Mouse (Mus musculus) embryonic facial prominence, embryonic 11.5 days (tissue): ENCODE data around the gene Dnajc11. TPM values are rescaled to one million over a fixed set of nuclear protein-coding genes. Genes with fewer than 3 reads are reported as not detected.

ENCODE experiments used
- ATAC-seq: fragments of 200-750 bp; cut with Nextera tagmentation; replicated peaks from 2 replicates; pipeline ENCODE4 v1.8.0; 2017; ENCODE audit warnings: low read depth; ENCODE audit not compliant: insufficient number of reproducible peaks, low FRiP score, low TSS enrichment
- DNase-seq: peaks from one replicate; pipeline ENCODE4 v3.0.0-alpha.2; 2015; ENCODE audit warnings: low spot score
- H3K27ac ChIP-seq: fragments of 300-500 bp; sonication (generic); replicated peaks from 2 replicates; pipeline ENCODE4 v1.5.1; 2014; ENCODE audit warnings: mild to moderate bottlenecking, low read depth, low read length, control low read depth
- H3K27me3 ChIP-seq: fragments of 300-500 bp; sonication (generic); 2 replicates; pipeline ENCODE4 v1.6.1; 2014; ENCODE audit warnings: mild to moderate bottlenecking, low read length, moderate library complexity, mixed read lengths; ENCODE audit not compliant: control insufficient read depth, insufficient read depth
- H3K36me3 ChIP-seq: fragments of 300-500 bp; sonication (generic); replicated peaks from 2 replicates; pipeline ENCODE4 v1.6.1; 2014; ENCODE audit warnings: low read depth, mild to moderate bottlenecking, low read length, moderate library complexity, mixed read lengths; ENCODE audit not compliant: control insufficient read depth, insufficient read depth
- H3K4me1 ChIP-seq: fragments of 300-500 bp; sonication (generic); 2 replicates; pipeline ENCODE4 v1.6.1; 2014; ENCODE audit warnings: low read length, mixed read lengths; ENCODE audit not compliant: control insufficient read depth, insufficient read depth
- H3K4me2 ChIP-seq: fragments of 300-500 bp; sonication (generic); 2 replicates; pipeline ENCODE4 v1.6.1; 2014; ENCODE audit warnings: low read depth, mild to moderate bottlenecking, control low read depth, low read length, moderate library complexity
- H3K4me3 ChIP-seq: fragments of 300-500 bp; sonication (generic); 2 replicates; pipeline ENCODE4 v1.5.1; 2014; ENCODE audit warnings: low read depth, low read length, control low read depth
- H3K9ac ChIP-seq: fragments of 300-500 bp; sonication (generic); replicated peaks from 2 replicates; pipeline ENCODE4 v1.6.1; 2014; ENCODE audit warnings: mild to moderate bottlenecking, control low read depth, low read length
- H3K9me3 ChIP-seq: fragments of 300-500 bp; sonication (generic); replicated peaks from 2 replicates; pipeline ENCODE4 v1.6.1; 2016; ENCODE audit warnings: mild to moderate bottlenecking, low read length, inconsistent platforms, mixed read lengths; ENCODE audit not compliant: control insufficient read depth
- WGBS: fragments of 180-500 bp; shearing (Covaris S2); extraction: QIAGEN DNeasy Blood & Tissue Kit; methylation state at CpG from one replicate; pipeline ENCODE4 v1.1.7; 2014; 5-methylcytosine and 5-hydroxymethylcytosine counted together
- polyA plus RNA-seq: library from polyadenylated mRNA; unstranded; fragments of >200 nt; fragmentation: Nextera tagmentation; extraction: Ambion mirVana; gene quantifications from 2 replicates; pipeline ENCODE4 v1.2.1, GENCODE M21; 2014

The Dnajc11 gene
- polyA plus RNA-seq, 1 experiment from 2014 or later: 75.0 TPM

GRCm38 (mm10) chr4:152000906-152001305 lies 67.4 kb downstream of the Dnajc11 start:
- WGBS: 47% methylated on average over 4 of the region's 4 CpGs

DNA sequence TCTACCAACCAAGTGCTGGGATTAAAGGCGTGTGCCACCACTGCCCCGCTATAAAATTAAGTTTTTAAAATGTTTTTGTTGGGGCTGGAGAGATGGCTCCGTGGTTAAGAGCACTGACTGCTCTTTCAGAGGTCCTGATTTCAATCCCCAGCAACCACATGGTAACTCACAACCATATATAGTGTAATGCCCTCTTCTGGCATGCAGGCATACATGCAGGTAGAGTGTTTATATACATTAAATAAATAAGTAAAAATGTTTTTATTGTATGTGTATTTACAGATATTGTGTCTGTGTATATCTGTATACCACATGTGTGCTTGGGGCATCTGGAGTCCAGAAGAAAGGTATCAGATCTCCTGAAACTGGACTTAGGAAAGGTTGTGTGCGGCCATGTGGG lies 67.8 kb downstream of the Dnajc11 start:
- H3K9me3 ChIP-seq: no peaks in the 10 kb centered on the region
- H3K27me3 ChIP-seq: no peaks in the 10 kb centered on the region
- no peak for ATAC-seq
- no peaks in the 10 kb centered on the region for H3K36me3 ChIP-seq
- WGBS: 69% methylated on average over 4 of the region's 4 CpGs
- H3K4me2 ChIP-seq: no peak overlapping the region
- no peak overlapping the region for H3K27ac ChIP-seq
- no peak for DNase-seq
- no peak overlapping the region for H3K9ac ChIP-seq
- H3K4me1 ChIP-seq: no peaks in the 10 kb centered on the region
- H3K4me3 ChIP-seq: no peak overlapping the region

More at GRCm38 (mm10) chr4:152000906-152001305, 67.4 kb downstream of the Dnajc11 start:
- Histone ChIP-seq H3K27me3 (no peaks in the 10 kb centered on the region), H3K9ac (no peak overlapping the region), H3K9me3 (no peaks in the 10 kb centered on the region), H3K4me3 (no peak overlapping the region), H3K4me2 (no peak overlapping the region), H3K4me1 (no peaks in the 10 kb centered on the region), H3K36me3 (no peaks in the 10 kb centered on the region), H3K27ac (no peak overlapping the region)
- no peak for DNase-seq
- no peak for ATAC-seq

DNA sequence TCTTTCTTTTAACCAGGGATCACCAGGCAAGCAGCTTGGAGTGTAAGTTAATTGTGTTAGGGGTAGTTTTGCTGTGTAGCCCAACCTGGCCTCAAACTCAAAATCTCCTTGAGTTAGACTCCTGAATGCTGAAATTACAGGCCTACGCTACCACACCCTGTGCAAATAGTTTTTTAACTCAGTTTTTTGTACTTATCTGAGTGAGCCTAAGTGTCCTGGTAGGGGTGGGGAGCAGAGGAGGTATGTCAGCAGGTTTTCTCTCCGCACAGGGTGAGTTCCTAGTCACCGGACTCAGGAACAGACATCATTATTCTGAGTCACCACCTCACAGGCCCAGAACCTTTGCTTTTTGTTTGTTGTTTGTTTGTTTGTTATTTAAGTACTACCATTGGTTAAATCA lies 68.6 kb downstream of the Dnajc11 start:
- H3K27me3 ChIP-seq: no peaks in the 10 kb centered on the region
- no peaks in the 10 kb centered on the region for H3K9me3 ChIP-seq
- ATAC-seq (no peak), DNase-seq (no peak)
- no peaks in the 10 kb centered on the region for H3K4me1 ChIP-seq
- no peak overlapping the region for H3K4me2 ChIP-seq
- no peak overlapping the region for H3K9ac ChIP-seq
- H3K27ac ChIP-seq: no peak overlapping the region
- H3K36me3 ChIP-seq: no peaks in the 10 kb centered on the region
- WGBS: 91% methylated on average over 3 of the region's 3 CpGs
- H3K4me3 ChIP-seq: no peak overlapping the region

DNA sequence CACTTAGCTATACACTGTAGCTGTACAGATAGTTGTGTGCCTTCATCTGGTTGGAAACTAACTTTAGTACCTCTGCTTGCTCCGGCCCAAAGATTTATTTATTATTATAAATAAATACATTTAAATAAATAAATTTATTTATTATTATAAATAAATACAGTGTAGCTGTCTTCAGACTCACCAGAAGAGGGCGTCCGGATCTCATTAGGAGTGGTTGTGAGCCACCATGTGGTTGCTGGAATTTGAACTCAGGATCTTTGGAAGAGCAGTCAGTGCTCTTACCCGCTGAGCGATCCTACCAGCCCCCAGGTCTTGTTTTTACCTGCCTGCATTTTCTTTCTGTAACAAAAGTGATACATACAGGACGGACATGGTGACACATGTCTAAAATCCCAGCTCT lies 72.6 kb downstream of the Dnajc11 start:
- no peak overlapping the region for H3K4me2 ChIP-seq
- H3K36me3 ChIP-seq: no peaks in the 10 kb centered on the region
- H3K4me3 ChIP-seq: no peak overlapping the region
- ATAC-seq (no peak), DNase-seq (no peak)
- H3K9ac ChIP-seq: no peak overlapping the region
- WGBS: 78% methylated on average over 6 of the region's 6 CpGs
- H3K27me3 ChIP-seq: no peaks in the 10 kb centered on the region; the same call in 1 of the 2 replicates
- H3K4me1 ChIP-seq: peaks cover 4% of the 10 kb centered on the region
- no peaks in the 10 kb centered on the region for H3K9me3 ChIP-seq
- no peak overlapping the region for H3K27ac ChIP-seq

- Histone ChIP-seq H3K9me3 (no peaks in the 10 kb centered on the region), H3K4me2 (no peak overlapping the region), H3K4me1 (peaks cover 4% of the 10 kb centered on the region), H3K9ac (no peak overlapping the region), H3K4me3 (no peak overlapping the region), H3K36me3 (no peaks in the 10 kb centered on the region), H3K27ac (no peak overlapping the region), H3K27me3 (no peaks in the 10 kb centered on the region; the same call in 1 of the 2 replicates)
- ATAC-seq (no peak), DNase-seq (no peak)
- 17% methylated on average over 3 of the region's 3 CpGs for WGBS
Measured at GRCm38 (mm10) chr4:152006812-152007211, 73.3 kb downstream of the Dnajc11 start.

DNA sequence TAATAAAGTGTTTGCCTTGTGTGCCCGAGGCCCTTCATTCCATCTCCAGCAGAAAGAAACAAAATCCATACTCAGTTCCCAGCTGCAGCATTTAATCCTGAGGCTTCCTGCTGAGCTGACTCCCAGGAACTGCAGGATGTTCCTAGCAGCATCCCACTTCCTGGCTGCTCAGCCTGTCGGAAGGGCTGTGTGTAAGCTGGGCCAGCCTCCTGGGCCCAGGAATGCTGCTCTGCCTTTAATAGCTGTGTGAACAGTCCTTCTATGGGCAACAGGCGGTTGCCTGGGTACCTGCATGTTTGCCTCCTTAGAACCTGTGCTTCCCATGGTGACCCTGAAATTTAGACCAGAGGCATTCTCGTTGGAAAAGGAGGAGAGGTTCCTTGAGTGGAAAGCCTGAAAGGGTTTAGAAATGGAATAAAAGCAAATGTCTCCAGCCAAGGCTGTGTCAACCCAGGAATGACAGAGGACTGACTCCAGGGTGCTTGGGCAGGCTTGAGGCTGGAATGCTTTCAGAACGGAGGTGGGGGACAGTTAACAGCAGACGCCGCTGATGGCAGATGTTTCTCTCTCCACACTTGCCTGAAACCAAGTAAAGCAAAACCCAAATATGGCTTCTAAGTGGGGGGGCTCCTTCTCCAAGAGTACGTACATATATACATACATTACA lies 74.1 kb downstream of the Dnajc11 start:
- Histone ChIP-seq H3K9ac (peak overlapping the region; percentile 23), H3K9me3 (no peaks in the 10 kb centered on the region), H3K27me3 (no peaks in the 10 kb centered on the region; the same call in 1 of the 2 replicates), H3K4me2 (peak overlapping the region; percentile 100), H3K27ac (no peak overlapping the region), H3K4me1 (peaks cover 4% of the 10 kb centered on the region), H3K36me3 (no peaks in the 10 kb centered on the region), H3K4me3 (peak overlapping the region; percentile 73)
- DNase-seq (no peak), ATAC-seq (no peak)
- WGBS: 7% methylated on average over 8 of the region's 8 CpGs

GRCm38 (mm10) chr4:152008148-152008500 lies 74.6 kb downstream of the Dnajc11 start:
- Histone ChIP-seq H3K36me3 (no peaks in the 10 kb centered on the region), H3K4me2 (peak overlapping the region; percentile 100), H3K27ac (no peak overlapping the region), H3K9ac (peak overlapping the region; percentile 46), H3K27me3 (no peaks in the 10 kb centered on the region; the same call in 1 of the 2 replicates), H3K9me3 (no peaks in the 10 kb centered on the region), H3K4me1 (peaks cover 4% of the 10 kb centered on the region), H3K4me3 (peak overlapping the region; percentile 73)
- no peak for ATAC-seq
- WGBS: 1% methylated on average over 14 of the region's 14 CpGs
- no peak for DNase-seq

GRCm38 (mm10) chr4:152008622-152009075 lies 75.2 kb downstream of the Dnajc11 start, which contains the start of gene Klhl21:
Klhl21 (plus strand) TSS chr4:152008803.
- DNase-seq: peak; percentile 97
- Histone ChIP-seq H3K9me3 (no peaks in the 10 kb centered on the region), H3K36me3 (no peaks in the 10 kb centered on the region), H3K27ac (peak within 1 kb of the TSS; percentile 72), H3K4me1 (peaks cover 4% of the 10 kb centered on the region), H3K4me3 (peak within 1 kb of the TSS; percentile 73), H3K27me3 (no peaks in the 10 kb centered on the region; the same call in 1 of the 2 replicates), H3K9ac (peak within 1 kb of the TSS; percentile 46), H3K4me2 (peak within 1 kb of the TSS; percentile 100)
- peak; percentile 82 for ATAC-seq
- WGBS: 0% methylated on average over 42 of the region's 45 CpGs
